Mouse (Mus musculus): Measurements from ENCODE around the gene Slc26a10.

- TF ChIP-seq POLR2A (IDR thresholded peaks at IDR 0.05; ENCODE audit: low read depth, low read length) (no peak), CTCF (IDR thresholded peaks at IDR 0.05; ENCODE audit: extremely low read depth, insufficient read length, insufficient replicate concordance, low read depth, low read length) (no peak)
Measured at GRCm38 (mm10) chr10:127227163-127227562, 46.7 kb upstream of the Slc26a10 start.
